ENCODE assay signal across 8 mouse cellular contexts in genomic region chr8:78741496-78741895, GRCm38 (mm10).
DNase-seq lines count a peak whose midpoint lies in the region; ATAC-seq and TF ChIP-seq lines count a peak whose summit lies in the region.
"Had no signal": no experiment of that assay in that cellular context is flagged by ENCODE, and none has a peak within 500 bp of the region (broad histone marks: within the 10 kb centered on the region; RNA-seq: fewer than 3 reads in every experiment).

No protein-coding gene starts in this region.

- no peak for DNase-seq in lung, postnatal 0 days (ENCODE audit: low spot score)
- no peak for DNase-seq in lung, postnatal 4 days
- peak; percentile 12 to 33 for DNase-seq in heart, adult 2 months
- no peak for DNase-seq in right cerebral cortex, postnatal 4 days
- DNase-seq in left cerebral cortex, adult 9 months (ENCODE audit: low spot score in 2 of 2) = no peak
- DNase-seq: gastrocnemius, postnatal 14 days had no signal

- H3K4me2 ChIP-seq in lung, postnatal 0 days (replicated peaks; ENCODE audit: low read depth, low read length) = no peak overlapping the region
- no peak overlapping the region for H3K4me2 ChIP-seq in hindbrain, embryonic 16.5 days (ENCODE audit: low read length)

- H3K79me2 ChIP-seq in heart, adult 2 months (replicated peaks; ENCODE audit: control insufficient read depth, insufficient read depth, low read length) = no peaks in the 10 kb centered on the region

- TF ChIP-seq EP300 in lung, postnatal 0 days (IDR thresholded peaks at IDR 0.05) = no peak
- TF ChIP-seq EP300 in heart, adult 2 months (IDR thresholded peaks at IDR 0.05; ENCODE audit: insufficient read depth, low read depth, low read length) = no peak

- no peak for TF ChIP-seq POLR2A in heart, adult 2 months (IDR thresholded peaks at IDR 0.05; ENCODE audit: insufficient read depth, low read depth, low read length)
- no peak for TF ChIP-seq POLR2A in small intestine, adult 2 months (IDR thresholded peaks at IDR 0.05; ENCODE audit: low read depth, low read length)

- no peaks in the 10 kb centered on the region for H3K9me3 ChIP-seq in lung, postnatal 0 days (ENCODE audit: low read length)
- no peaks in the 10 kb centered on the region for H3K9me3 ChIP-seq in hindbrain, embryonic 16.5 days (ENCODE audit: control insufficient read depth, low read length)

- peaks cover 9% of the 10 kb centered on the region; the same call in 1 of the 2 replicates for H3K4me1 ChIP-seq in lung, postnatal 0 days (ENCODE audit: insufficient read depth, low read depth, low read length)
- peaks cover 16% of the 10 kb centered on the region for H3K4me1 ChIP-seq in heart, adult 2 months (ENCODE audit: control insufficient read depth, insufficient read depth, low read length)
- H3K4me1 ChIP-seq in hindbrain, embryonic 16.5 days (ENCODE audit: control insufficient read depth, insufficient read depth, low read depth, low read length) = 0 out of 2 replicates have a peak, but pooled peaks cover 2% of the 10 kb centered on the region
- 0 out of 2 replicates have a peak, but pooled peaks cover 2% of the 10 kb centered on the region for H3K4me1 ChIP-seq in small intestine, adult 2 months (ENCODE audit: control insufficient read depth, insufficient read depth, insufficient read length, low read length)

- ATAC-seq in lung, postnatal 0 days = no peak
- no peak for ATAC-seq in hindbrain, embryonic 16.5 days

- H3K27me3 ChIP-seq in lung, postnatal 0 days (replicated peaks; ENCODE audit: insufficient read depth, low read length) = no peaks in the 10 kb centered on the region
- H3K27me3 ChIP-seq in heart, adult 2 months (ENCODE audit: control insufficient read depth, insufficient read depth, low read length) = no peaks in the 10 kb centered on the region
- no peaks in the 10 kb centered on the region for H3K27me3 ChIP-seq in hindbrain, embryonic 16.5 days (replicated peaks; ENCODE audit: control insufficient read depth, insufficient read depth, low read length)
- H3K27me3 ChIP-seq in small intestine, adult 2 months (ENCODE audit: control insufficient read depth, insufficient read depth, low read length) = no peaks in the 10 kb centered on the region

- no peak overlapping the region for H3K4me3 ChIP-seq in lung, postnatal 0 days (ENCODE audit: low read depth, low read length)
- H3K4me3 ChIP-seq in heart, adult 2 months = 0 out of 2 replicates have a peak overlapping the region, but pooled peaks have one; percentile 7
- H3K4me3 ChIP-seq in hindbrain, embryonic 16.5 days (ENCODE audit: low read length) = no peak overlapping the region
- no peak overlapping the region for H3K4me3 ChIP-seq in small intestine, adult 2 months (ENCODE audit: low read depth, low read length)

- no peaks in the 10 kb centered on the region for H3K36me3 ChIP-seq in lung, postnatal 0 days (ENCODE audit: insufficient read depth, low read length)
- H3K36me3 ChIP-seq in heart, adult 2 months (ENCODE audit: control insufficient read depth, insufficient read depth, low read length) = no peaks in the 10 kb centered on the region
- no peaks in the 10 kb centered on the region for H3K36me3 ChIP-seq in hindbrain, embryonic 16.5 days (ENCODE audit: control insufficient read depth, insufficient read depth, low read length)
- no peaks in the 10 kb centered on the region for H3K36me3 ChIP-seq in small intestine, adult 2 months (ENCODE audit: control insufficient read depth, insufficient read depth, low read length)

- peak overlapping the region; percentile 85 for H3K27ac ChIP-seq in lung, postnatal 0 days (ENCODE audit: low read length)
- peak overlapping the region; percentile 89 for H3K27ac ChIP-seq in heart, adult 2 months
- H3K27ac ChIP-seq in hindbrain, embryonic 16.5 days (ENCODE audit: low read depth, low read length) = peak overlapping the region; percentile 72
- peak overlapping the region; percentile 33; the same call in 1 of the 2 replicates for H3K27ac ChIP-seq in small intestine, adult 2 months (ENCODE audit: insufficient read depth, low read depth, low read length)

- no peak overlapping the region for H3K9ac ChIP-seq in lung, postnatal 0 days (replicated peaks; ENCODE audit: low read depth)
- H3K9ac ChIP-seq in heart, adult 2 months (ENCODE audit: low read depth, low read length) = 0 out of 2 replicates have a peak overlapping the region, but pooled peaks have one; percentile 28
- no peak overlapping the region for H3K9ac ChIP-seq in hindbrain, embryonic 16.5 days (ENCODE audit: low read depth, low read length)

- intact Hi-C loops in heart, adult 2 months (cut with DNase I) = loop anchor here (2.0 to 10.0 kb wide), 3 partner anchors 91 to 507 kb away; no protein-coding TSS in a partner anchor

- no peak for TF ChIP-seq CTCF in lung, postnatal 0 days (IDR thresholded peaks at IDR 0.05)
- no peak for TF ChIP-seq CTCF in heart, adult 2 months (IDR thresholded peaks at IDR 0.05)
- no peak for TF ChIP-seq CTCF in small intestine, adult 2 months (IDR thresholded peaks at IDR 0.05; ENCODE audit: extremely low read depth, insufficient read length, insufficient replicate concordance, low read depth, low read length)

- 41% methylated on average over 3 of the region's 3 CpGs for WGBS in lung, postnatal 0 days
- WGBS in heart, adult 2 months = 30% methylated on average over 3 of the region's 3 CpGs
- 68% methylated on average over 3 of the region's 3 CpGs for WGBS in hindbrain, embryonic 16.5 days
- 67% methylated on average over 3 of the region's 3 CpGs for WGBS in small intestine, adult 2 months

Comparison
In these comparisons a context has a peak if more than half of its experiments do, and no peak if none do; other contexts are left out.
1. DNase-seq: peak in heart, adult 2 months (2 of 2); none in lung, postnatal 0 days (single experiment), lung, postnatal 4 days (0 of 2), right cerebral cortex, postnatal 4 days (single experiment) and left cerebral cortex, adult 9 months (0 of 2).
2. H3K27ac ChIP-seq: peak in every context shown above with its lines; median percentile 89 in heart, adult 2 months; 85 in lung, postnatal 0 days; 72 in hindbrain, embryonic 16.5 days; 33 in small intestine, adult 2 months.